Mouse (Mus musculus) frontal cortex, adult 2 months (tissue): Measurements from ENCODE around the gene Tpbg. TPM values are rescaled to one million over a fixed set of nuclear protein-coding genes. Genes with fewer than 3 reads are reported as not detected.

ENCODE experiments used
- polyA plus RNA-seq: library from polyadenylated mRNA; depleted of rRNA; stranded (reverse); fragments of >200 nt; gene quantifications from 2 replicates; pipeline ENCODE4 v1.2.3, GENCODE M21; 2012; rRNA removed

The Tpbg gene
- polyA plus RNA-seq, 1 experiment: 20.6 TPM

Other genes with a start within 250 kb of the Tpbg start
- 11.8 and 12.3 TPM in 2 replicates for gene Ibtk, start 93.0 kb upstream of the Tpbg start, polyA plus RNA-seq